Mouse (Mus musculus): ENCODE results near the gene Dlgap5.

Dlgap5 gene

GRCm38 (mm10) chr14:47395007-47395406, 23.2 kb downstream of the Dlgap5 start:
- no peak for DNase-seq

GRCm38 (mm10) chr14:47393354-47394094, 24.7 kb downstream of the Dlgap5 start:
- DNase-seq, result no peak

- DNase-seq, result no peak
These were observed 32.1 kb downstream of the Dlgap5 start for GRCm38 (mm10) chr14:47386125-47386524.

- no peak for DNase-seq
These were observed 33.6 kb downstream of the Dlgap5 start for GRCm38 (mm10) chr14:47384653-47385052.

- no peak for DNase-seq
These were observed 34.3 kb downstream of the Dlgap5 start for GRCm38 (mm10) chr14:47383911-47384310.

- no peak for DNase-seq
These were observed 39.9 kb downstream of the Dlgap5 start for GRCm38 (mm10) chr14:47378336-47378735.

GRCm38 (mm10) chr14:47376526-47376925, 41.7 kb downstream of the Dlgap5 start:
- DNase-seq, result no peak

- no peak for DNase-seq
These were observed 44.2 kb downstream of the Dlgap5 start for GRCm38 (mm10) chr14:47373728-47374678.

GRCm38 (mm10) chr14:47371689-47372088, 46.5 kb downstream of the Dlgap5 start:
- no peak for DNase-seq

GRCm38 (mm10) chr14:47370790-47371189, 47.4 kb downstream of the Dlgap5 start:
- DNase-seq, result no peak

- DNase-seq, result no peak
These were observed 48.5 kb downstream of the Dlgap5 start for GRCm38 (mm10) chr14:47369741-47370140.

GRCm38 (mm10) chr14:47367461-47367860, 50.7 kb downstream of the Dlgap5 start, which contains the start of gene Lgals3:
Gene Lgals3 (plus strand): TSS chr14:47367751.
- peak; percentile 71 for DNase-seq

GRCm38 (mm10) chr14:47366881-47367321, 51.3 kb downstream of the Dlgap5 start:
- DNase-seq, result peak; percentile 86

- DNase-seq, result no peak
These were observed 53.3 kb downstream of the Dlgap5 start for GRCm38 (mm10) chr14:47364742-47365449.

GRCm38 (mm10) chr14:47361899-47362298, 56.3 kb downstream of the Dlgap5 start:
- peak; percentile 34 for DNase-seq

GRCm38 (mm10) chr14:47361418-47361817, 56.8 kb downstream of the Dlgap5 start:
- no peak for DNase-seq

GRCm38 (mm10) chr14:47359610-47360009, 58.6 kb downstream of the Dlgap5 start:
- DNase-seq, result no peak

- no peak for DNase-seq
These were observed 61.6 kb downstream of the Dlgap5 start for GRCm38 (mm10) chr14:47356622-47357021.

GRCm38 (mm10) chr14:47354948-47355347, 63.3 kb downstream of the Dlgap5 start:
- no peak for DNase-seq

GRCm38 (mm10) chr14:47354111-47354577, 64.1 kb downstream of the Dlgap5 start:
- DNase-seq, result no peak

- DNase-seq, result no peak
These were observed 65.0 kb downstream of the Dlgap5 start for GRCm38 (mm10) chr14:47353240-47353639.

GRCm38 (mm10) chr14:47352272-47352671, 65.9 kb downstream of the Dlgap5 start:
- DNase-seq, result no peak

- DNase-seq, result no peak
These were observed 67.2 kb downstream of the Dlgap5 start for GRCm38 (mm10) chr14:47350974-47351373.

Measured in layer of hippocampus, adult 9-11 months (tissue).